Mouse (Mus musculus) urinary bladder, postnatal 36 days (tissue): ENCODE results near the gene Setd6.
A peak's percentile ranks its signal among the peaks of the same experiment; 100 is the strongest.

Experiments used
- DNase-seq, 2 experiments: peaks; one replicate each; pipeline ENCODE4 v3.0.0; 2022; ENCODE audit warnings: low spot score in 2 of 2, mixed read lengths in 1 of 2

Setd6 gene

GRCm38 (mm10) chr8:95711029-95711428, 4.7 kb upstream of the Setd6 start:
- DNase-seq, result no peak

- DNase-seq, result no peak
Observed at GRCm38 (mm10) chr8:95712395-95712794, 3.3 kb upstream of the Setd6 start.

- peak; percentile 49 to 60 for DNase-seq
Observed at GRCm38 (mm10) chr8:95713100-95714010, 2.3 kb upstream of the Setd6 start.

DNA sequence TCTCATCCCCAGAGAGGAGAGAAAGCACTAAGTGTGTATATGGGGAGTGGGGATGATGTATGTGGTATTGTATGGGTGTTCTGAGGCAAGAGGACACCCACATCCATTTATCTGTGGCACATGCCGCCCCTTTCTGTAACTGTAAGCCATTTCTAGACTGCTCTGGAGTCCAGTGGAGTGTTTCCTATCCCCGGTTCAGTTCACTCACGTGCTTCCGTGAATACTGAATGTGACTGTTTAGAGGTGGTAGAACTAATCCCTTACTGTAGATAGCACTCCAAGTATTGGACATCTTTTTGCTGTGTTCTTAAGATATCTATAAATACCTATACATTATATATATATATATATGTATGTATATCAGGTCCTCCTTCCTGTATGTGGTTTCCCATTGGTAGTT, 1.3 kb upstream of the Setd6 start:
- DNase-seq, result no peak

DNA sequence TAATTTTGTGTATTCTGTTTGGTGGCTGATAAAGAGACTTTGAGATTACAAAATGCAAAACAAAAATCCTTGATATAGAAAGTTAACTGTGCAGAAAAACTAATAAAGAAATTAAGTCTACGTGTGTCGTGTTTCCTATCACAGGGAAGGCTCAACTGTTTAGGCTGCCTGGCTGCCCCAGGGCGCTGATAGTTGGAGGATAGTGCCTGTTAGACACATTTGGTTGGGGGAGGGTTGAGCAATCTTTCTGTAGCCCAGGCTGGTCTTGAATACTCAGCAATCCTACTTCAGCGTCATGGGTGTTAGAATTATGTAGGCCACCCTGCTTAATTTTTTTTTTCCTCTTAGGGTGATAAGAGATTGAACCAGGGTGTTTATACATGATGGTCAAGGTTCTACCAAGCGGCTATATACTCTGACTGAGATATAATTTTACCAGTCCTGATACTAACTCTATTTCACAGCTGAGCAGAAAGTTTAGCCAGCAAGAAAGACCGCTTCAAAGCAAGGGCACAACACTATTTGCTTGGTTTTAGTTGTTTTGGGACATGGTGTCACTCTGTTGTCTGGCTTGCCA, 756 bp upstream of the Setd6 start:
- no peak for DNase-seq

- no peak for DNase-seq
Observed at GRCm38 (mm10) chr8:95716546-95717335, 1.1 kb downstream of the Setd6 start.

GRCm38 (mm10) chr8:95727625-95728024, 11.9 kb downstream of the Setd6 start:
- DNase-seq, result no peak

DNA sequence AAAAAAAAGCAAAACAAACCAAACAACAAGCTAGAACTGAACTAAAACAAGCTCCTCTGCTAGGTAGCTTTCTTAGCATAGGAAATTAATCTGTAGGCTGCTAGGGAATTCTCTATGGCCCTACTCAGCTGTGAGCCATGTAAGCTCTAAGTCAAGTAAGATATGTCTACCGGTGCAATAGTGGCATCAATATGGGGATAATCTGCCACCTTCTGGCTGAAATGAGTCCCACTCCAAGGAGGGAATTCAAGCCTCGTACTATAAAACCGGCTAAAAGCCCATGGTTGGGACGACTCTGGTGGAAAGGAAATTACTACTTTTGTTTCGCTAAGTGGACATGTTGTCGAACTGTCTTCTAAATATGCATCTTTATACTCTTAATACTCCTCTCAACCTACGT, 22.9 kb downstream of the Setd6 start:
- no peak for DNase-seq

- no peak for DNase-seq
Observed at GRCm38 (mm10) chr8:95741732-95742131, 26.1 kb downstream of the Setd6 start.

DNA sequence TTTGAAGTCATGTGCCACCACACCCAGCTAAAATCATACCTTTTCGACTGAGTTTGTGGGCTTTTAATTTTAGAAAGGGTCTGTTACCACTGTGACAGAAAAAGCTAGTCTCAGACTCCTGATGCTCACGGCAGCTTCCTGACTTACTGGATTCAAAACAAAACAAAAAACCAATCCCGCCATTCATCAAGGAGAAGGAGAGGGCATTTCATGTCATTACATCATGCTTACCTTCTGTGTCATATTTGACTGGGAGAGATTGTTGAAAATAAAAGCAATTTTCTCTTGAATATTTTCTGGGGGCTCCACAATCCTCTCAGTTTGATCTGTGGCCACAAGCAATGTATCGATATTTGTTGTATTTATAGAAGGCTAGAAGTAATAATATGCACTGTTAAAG, 32.3 kb downstream of the Setd6 start:
- DNase-seq, result no peak

DNA sequence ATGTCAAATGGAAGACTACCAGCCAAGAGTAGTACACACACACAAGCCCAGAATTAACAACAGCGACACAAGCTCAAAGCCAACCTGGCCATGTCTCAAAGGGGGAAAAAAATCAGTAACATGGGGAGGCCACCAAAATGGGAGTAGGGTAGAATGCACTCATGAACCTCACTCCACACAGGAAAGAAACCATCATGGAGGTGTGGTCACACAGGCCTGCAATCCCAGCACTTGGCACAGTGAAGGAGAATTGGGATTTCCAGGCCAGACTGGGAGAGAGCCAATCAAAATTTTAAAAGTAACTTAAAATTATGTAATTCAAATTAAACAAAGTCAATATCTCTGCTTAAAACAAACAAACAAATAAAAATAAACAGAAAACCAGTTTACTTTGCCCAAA, 36.2 kb downstream of the Setd6 start:
- no peak for DNase-seq

- DNase-seq, result no peak
Observed at GRCm38 (mm10) chr8:95760323-95760722, 44.6 kb downstream of the Setd6 start.

GRCm38 (mm10) chr8:95764133-95764532, 48.5 kb downstream of the Setd6 start:
- no peak for DNase-seq
